Mouse (Mus musculus) bone marrow, adult 2 months (tissue): ENCODE measurements around the gene Eid3. TPM values are rescaled to one million over a fixed set of nuclear protein-coding genes. Genes with fewer than 3 reads are reported as not detected.

Experiments
- H3K27ac ChIP-seq: fragments of 200-500 bp; 2 replicates; pipeline ENCODE4 v1.5.1; 2012; ENCODE audit warnings: low read depth, mild to moderate bottlenecking, control low read depth, inconsistent platforms, low read length; ENCODE audit not compliant: control insufficient read depth, poor library complexity, insufficient read depth
- H3K4me1 ChIP-seq: fragments of 200-500 bp; 2 replicates; pipeline ENCODE4 v1.6.1; 2011; ENCODE audit warnings: low read length; ENCODE audit not compliant: control insufficient read depth, insufficient read depth
- H3K4me3 ChIP-seq: fragments of 200-500 bp; replicated peaks from 2 replicates; pipeline ENCODE3; 2011; ENCODE audit warnings: mild to moderate bottlenecking, low read depth, low read length, control low read depth; ENCODE audit not compliant: control insufficient read depth
- CTCF ChIP-seq: fragments of 200-500 bp; IDR thresholded peaks from 2 replicates; pipeline ENCODE4 v1.5.1; 2011; ENCODE audit warnings: low read length, control low read depth; ENCODE audit not compliant: control insufficient read depth, insufficient read depth
- POLR2A ChIP-seq: fragments of 200-500 bp; IDR thresholded peaks from 2 replicates; pipeline ENCODE4 v1.6.1; 2011; ENCODE audit warnings: low read depth, mild to moderate bottlenecking, control low read depth, low read length, borderline replicate concordance; ENCODE audit not compliant: control insufficient read depth
- WGBS: fragments of 180-500 bp; shearing (Covaris S2); methylation state at CpG from one replicate; pipeline ENCODE4 v1.1.7; 2018; 5-methylcytosine and 5-hydroxymethylcytosine counted together
- polyA plus RNA-seq: library from polyadenylated mRNA; stranded (reverse); fragments of >200 nt; gene quantifications from 2 replicates; pipeline ENCODE4 v1.2.4, GENCODE M21; 2011; ENCODE audit warnings: low replicate concordance; ENCODE audit not compliant: missing spikeins, insufficient read depth, insufficient read length

Eid3 gene
- polyA plus RNA-seq, 1 experiment: 5.8 TPM

GRCm38 (mm10) chr10:82909382-82909781 lies 43.0 kb downstream of the Eid3 start:
- TF ChIP-seq POLR2A (no peak), CTCF (peak; percentile 68)
- Histone ChIP-seq H3K4me3 (no peak overlapping the region), H3K27ac (no peak overlapping the region), H3K4me1 (no peaks in the 10 kb centered on the region)
- 14% methylated on average over 9 of the region's 9 CpGs for WGBS

- H3K4me1 ChIP-seq: no peaks in the 10 kb centered on the region
- WGBS: 56% methylated on average over 3 of the region's 3 CpGs
- H3K4me3 ChIP-seq: no peak overlapping the region
- TF ChIP-seq POLR2A: no peak
- TF ChIP-seq CTCF: peak; percentile 68
- H3K27ac ChIP-seq: no peak overlapping the region
Observed at GRCm38 (mm10) chr10:82910198-82910597, 43.8 kb downstream of the Eid3 start.

GRCm38 (mm10) chr10:82913238-82913637 lies 46.8 kb downstream of the Eid3 start:
- no peak for TF ChIP-seq POLR2A
- no peak for TF ChIP-seq CTCF
- H3K27ac ChIP-seq: no peak overlapping the region
- 41% methylated on average over 4 of the region's 4 CpGs for WGBS
- H3K4me1 ChIP-seq: no peaks in the 10 kb centered on the region
- H3K4me3 ChIP-seq: no peak overlapping the region

- WGBS: 40% methylated on average over 6 of the region's 6 CpGs
- Histone ChIP-seq H3K27ac (no peak overlapping the region), H3K4me3 (no peak overlapping the region), H3K4me1 (no peaks in the 10 kb centered on the region)
- TF ChIP-seq CTCF (no peak), POLR2A (no peak)
Observed at GRCm38 (mm10) chr10:82913772-82914171, 47.3 kb downstream of the Eid3 start.

Other genes starting within 250 kb of the Eid3 start
- gene 1190007I07Rik, start 243.4 kb upstream of the Eid3 start, polyA plus RNA-seq: 16.5 and 38.3 TPM in 2 replicates
- gene Tdg, start 236.8 kb upstream of the Eid3 start, polyA plus RNA-seq: 21.6 and 27.5 TPM in 2 replicates
- gene Glt8d2, start 176.0 kb upstream of the Eid3 start, polyA plus RNA-seq: not detected in 2 replicates
- 6.3 and 10.6 TPM in 2 replicates for gene Hcfc2, start 170.5 kb upstream of the Eid3 start, polyA plus RNA-seq
- 27.1 and 40.3 TPM in 2 replicates for gene Nfyb, start 102.5 kb upstream of the Eid3 start, polyA plus RNA-seq
- 13.1 and 20.2 TPM in 2 replicates for gene Txnrd1, start 32.7 kb upstream of the Eid3 start, polyA plus RNA-seq
- gene Chst11, start 118.9 kb downstream of the Eid3 start, polyA plus RNA-seq: 5.3 and 6.4 TPM in 2 replicates